Mouse (Mus musculus) ES-Bruce4 (cell line): Measurements from ENCODE around the gene Ddn. TPM values are rescaled to one million over a fixed set of nuclear protein-coding genes. Genes with fewer than 3 reads are reported as not detected.

Experiments used
- H3K27ac ChIP-seq: 2 replicates; pipeline ENCODE4 v1.5.1; 2012; ENCODE audit warnings: low read length, inconsistent platforms; ENCODE audit not compliant: insufficient read depth
- H3K27me3 ChIP-seq: 2 replicates; pipeline ENCODE4 v1.6.1; 2012; ENCODE audit warnings: mild to moderate bottlenecking, low read length, inconsistent platforms; ENCODE audit not compliant: control insufficient read depth, poor library complexity, insufficient read depth, severe bottlenecking
- H3K36me3 ChIP-seq: 2 replicates; pipeline ENCODE4 v1.6.1; 2012; ENCODE audit warnings: inconsistent platforms, mild to moderate bottlenecking, low read length, moderate library complexity; ENCODE audit not compliant: control insufficient read depth, poor library complexity, insufficient read depth, severe bottlenecking
- H3K4me1 ChIP-seq: one replicate; pipeline ENCODE4 v1.8.1; 2011; ENCODE audit warnings: low read length; ENCODE audit not compliant: control insufficient read depth, insufficient read depth
- H3K4me3 ChIP-seq: 2 replicates; pipeline ENCODE4 v1.5.1; 2011; ENCODE audit warnings: low read depth, mild to moderate bottlenecking, low read length
- H3K9ac ChIP-seq: 2 replicates; pipeline ENCODE4 v1.6.1; 2012; ENCODE audit warnings: low read depth, mild to moderate bottlenecking, inconsistent platforms; ENCODE audit not compliant: poor library complexity, severe bottlenecking
- H3K9me3 ChIP-seq: replicated peaks from 2 replicates; pipeline ENCODE4 v1.6.1; 2012; ENCODE audit warnings: mild to moderate bottlenecking, low read length, inconsistent platforms; ENCODE audit not compliant: control insufficient read depth, poor library complexity, insufficient read depth, severe bottlenecking
- CTCF ChIP-seq: IDR thresholded peaks from one replicate; pipeline ENCODE4 v1.8.1; 2011; ENCODE audit warnings: low read depth, low read length
- EP300 ChIP-seq: IDR thresholded peaks from 2 replicates; pipeline ENCODE4 v1.6.1; 2011; ENCODE audit warnings: low read depth, low read length; ENCODE audit not compliant: insufficient read depth
- POLR2A ChIP-seq: IDR thresholded peaks from one replicate; pipeline ENCODE4 v1.8.1; 2011; ENCODE audit warnings: low read length; ENCODE audit not compliant: insufficient read depth
- polyA plus RNA-seq: library from polyadenylated mRNA; stranded (reverse); fragments of >200 nt; gene quantifications from 2 replicates; pipeline ENCODE4 v1.2.4, GENCODE M21; 2011; ENCODE audit warnings: low read depth; ENCODE audit not compliant: missing spikeins, insufficient read depth, insufficient read length

Gene Ddn
- polyA plus RNA-seq, 1 experiment: not detected

GRCm38 (mm10) chr15:98762670-98763529, 46.4 kb downstream of the Ddn start, which contains the start of gene Arf3:
Arf3 (minus strand) TSS chr15:98763214.
- Histone ChIP-seq H3K4me1 (peaks cover 2% of the 10 kb centered on the region), H3K9ac (peak within 1 kb of the TSS; percentile 96), H3K27ac (no peak within 1 kb of the TSS), H3K27me3 (no peaks in the 10 kb centered on the region), H3K4me3 (peak within 1 kb of the TSS; percentile 81), H3K9me3 (no peaks in the 10 kb centered on the region), H3K36me3 (no peaks in the 10 kb centered on the region)
- TF ChIP-seq EP300: no peak

GRCm38 (mm10) chr15:98762201-98762621, 47.1 kb downstream of the Ddn start:
- Histone ChIP-seq H3K4me3 (peak overlapping the region; percentile 81), H3K27me3 (no peaks in the 10 kb centered on the region)
- TF ChIP-seq CTCF (no peak), POLR2A (no peak), EP300 (no peak)

GRCm38 (mm10) chr15:98754125-98754524, 55.2 kb downstream of the Ddn start:
- Histone ChIP-seq H3K9me3 (no peaks in the 10 kb centered on the region), H3K9ac (no peak overlapping the region), H3K27ac (no peak overlapping the region), H3K27me3 (no peaks in the 10 kb centered on the region), H3K36me3 (no peaks in the 10 kb centered on the region), H3K4me3 (no peak overlapping the region), H3K4me1 (no peaks in the 10 kb centered on the region)
- no peak for TF ChIP-seq EP300
- no peak for TF ChIP-seq POLR2A
- no peak for TF ChIP-seq CTCF

More at GRCm38 (mm10) chr15:98762201-98762621, 47.1 kb downstream of the Ddn start:
- H3K36me3 ChIP-seq: no peaks in the 10 kb centered on the region
- H3K9ac ChIP-seq: peak overlapping the region; percentile 96
- no peaks in the 10 kb centered on the region for H3K9me3 ChIP-seq
- H3K4me1 ChIP-seq: peaks cover 2% of the 10 kb centered on the region
- no peak overlapping the region for H3K27ac ChIP-seq

Other genes starting within 250 kb of the Ddn start
- 66.8 and 73.1 TPM in 2 replicates for gene Ccnt1, start 238.6 kb downstream of the Ddn start, polyA plus RNA-seq
- 1.7 and 2.6 TPM in 2 replicates for gene 4930415O20Rik, start 238.5 kb downstream of the Ddn start, polyA plus RNA-seq
- gene Adcy6, start 199.4 kb downstream of the Ddn start, polyA plus RNA-seq: 12.5 and 12.8 TPM in 2 replicates
- gene Cacnb3, start 178.7 kb downstream of the Ddn start, polyA plus RNA-seq: 16.8 and 18.7 TPM in 2 replicates
- gene Ddx23, start 146.6 kb downstream of the Ddn start, polyA plus RNA-seq: 121 TPM in 2 replicates
- 3.4 and 3.7 TPM in 2 replicates for gene Rnd1, start 132.0 kb downstream of the Ddn start, polyA plus RNA-seq
- gene Ccdc65, start 101.3 kb downstream of the Ddn start, polyA plus RNA-seq: 0.85 TPM in 1 of 2 replicates, not detected in the other
- 28.2 and 30.0 TPM in 2 replicates for gene Fkbp11, start 81.3 kb downstream of the Ddn start, polyA plus RNA-seq
- 58.4 and 59.3 TPM in 2 replicates for gene Arf3, start 46.3 kb downstream of the Ddn start, polyA plus RNA-seq
- 1.7 and 1.8 TPM in 2 replicates for gene Wnt10b, start 31.3 kb downstream of the Ddn start, polyA plus RNA-seq
- gene Wnt1, start 19.6 kb downstream of the Ddn start, polyA plus RNA-seq: not detected in 2 replicates
- 51.0 and 61.0 TPM in 2 replicates for gene Prkag1, start 22.0 kb upstream of the Ddn start, polyA plus RNA-seq
- gene Kmt2d, start 61.7 kb upstream of the Ddn start, polyA plus RNA-seq: 51.9 and 62.2 TPM in 2 replicates
- 40.3 and 41.9 TPM in 2 replicates for gene Rhebl1, start 85.0 kb upstream of the Ddn start, polyA plus RNA-seq
- 0.40 and 0.78 TPM in 2 replicates for gene Dhh, start 89.0 kb upstream of the Ddn start, polyA plus RNA-seq
- 30.9 and 33.4 TPM in 2 replicates for gene Lmbr1l, start 108.7 kb upstream of the Ddn start, polyA plus RNA-seq
- 3,464 and 4,107 TPM in 2 replicates for gene Tuba1b, start 125.1 kb upstream of the Ddn start, polyA plus RNA-seq
- not detected in 2 replicates for gene Gm49450, start 144.1 kb upstream of the Ddn start, polyA plus RNA-seq
- 700 and 767 TPM in 2 replicates for gene Tuba1a, start 144.2 kb upstream of the Ddn start, polyA plus RNA-seq
- gene Tuba1c, start 220.4 kb upstream of the Ddn start, polyA plus RNA-seq: 407 and 426 TPM in 2 replicates
- 8.0 and 11.5 TPM in 2 replicates for gene Prph, start 245.7 kb upstream of the Ddn start, polyA plus RNA-seq